Mouse (Mus musculus) stomach, embryonic 14.5 days (tissue): ENCODE data around the gene Olfr1508. TPM values are rescaled to one million over a fixed set of nuclear protein-coding genes. Genes with fewer than 3 reads are reported as not detected.
"Not testable (repeated sequence)": the region's sequence is repeated elsewhere in the genome, so short reads cannot be mapped to it uniquely, and the experiment has no call there.

Source experiments
- ATAC-seq: fragments of 200-750 bp; cut with Nextera tagmentation; 2 replicates; pipeline ENCODE4 v1.8.0; 2017; ENCODE audit warnings: low read depth, moderate TSS enrichment; ENCODE audit not compliant: insufficient number of reproducible peaks, insufficient read depth, low FRiP score
- H3K27ac ChIP-seq: fragments of 300-500 bp; sonication (generic); 2 replicates; pipeline ENCODE4 v1.5.1; 2014; ENCODE audit warnings: mild to moderate bottlenecking, low read length, moderate library complexity, mixed read lengths
- H3K27me3 ChIP-seq: fragments of 300-500 bp; sonication (generic); 2 replicates; pipeline ENCODE4 v1.6.1; 2014; ENCODE audit warnings: low read length, control low read depth, mixed read lengths; ENCODE audit not compliant: control insufficient read depth, insufficient read depth
- H3K36me3 ChIP-seq: fragments of 300-500 bp; sonication (generic); 2 replicates; pipeline ENCODE4 v1.6.1; 2014; ENCODE audit warnings: mild to moderate bottlenecking, control low read depth, low read length, moderate library complexity, mixed read lengths; ENCODE audit not compliant: control insufficient read depth, insufficient read depth
- H3K4me1 ChIP-seq: fragments of 300-500 bp; sonication (generic); 2 replicates; pipeline ENCODE4 v1.6.1; 2014; ENCODE audit warnings: low read length, control low read depth, mixed read lengths; ENCODE audit not compliant: control insufficient read depth, insufficient read depth
- H3K4me2 ChIP-seq: fragments of 300-500 bp; sonication (generic); replicated peaks from 2 replicates; pipeline ENCODE4 v1.6.1; 2014; ENCODE audit warnings: low read depth, low read length, control low read depth
- H3K4me3 ChIP-seq: fragments of 300-500 bp; sonication (generic); 2 replicates; pipeline ENCODE4 v1.5.1; 2014; ENCODE audit warnings: low read depth, low read length, control low read depth
- H3K9ac ChIP-seq: fragments of 300-500 bp; sonication (generic); replicated peaks from 2 replicates; pipeline ENCODE4 v1.6.1; 2014; ENCODE audit warnings: low read depth, mild to moderate bottlenecking, control low read depth, low read length, moderate library complexity, mixed read lengths
- H3K9me3 ChIP-seq: fragments of 300-500 bp; sonication (generic); 2 replicates; pipeline ENCODE4 v1.6.1; 2016; ENCODE audit warnings: low read depth, low read length, control low read depth; ENCODE audit not compliant: control insufficient read depth
- WGBS: fragments of 180-500 bp; shearing (Covaris S2); extraction: QIAGEN DNeasy Blood & Tissue Kit; methylation state at CpG from one replicate; pipeline ENCODE4 v1.1.7; 2014; 5-methylcytosine and 5-hydroxymethylcytosine counted together
- polyA plus RNA-seq: library from polyadenylated mRNA; unstranded; fragments of >200 nt; fragmentation: Nextera tagmentation; extraction: Ambion mirVana; gene quantifications from 2 replicates; pipeline ENCODE4 v1.2.1, GENCODE M21; 2014

Olfr1508 gene
- not detected in 2 replicates for polyA plus RNA-seq

- ATAC-seq = no peak
- Histone ChIP-seq H3K9me3 (no peaks in the 10 kb centered on the region), H3K4me1 (no peaks in the 10 kb centered on the region), H3K4me2 (no peak within 1 kb of the TSS), H3K27me3 (no peaks in the 10 kb centered on the region), H3K9ac (no peak within 1 kb of the TSS), H3K27ac (no peak within 1 kb of the TSS), H3K36me3 (no peaks in the 10 kb centered on the region), H3K4me3 (no peak within 1 kb of the TSS)
- WGBS = 58% methylated on average over 2 of the region's 2 CpGs
Measured at GRCm38 (mm10) chr14:52467395-52467794, at the start of gene Olfr1508. Gene Olfr1508 (minus strand): TSS chr14:52467495.

- no peak within 1 kb of the TSS for H3K4me2 ChIP-seq
- 77% methylated on average over 4 of the region's 4 CpGs for whole genome bisulfite sequencing
- H3K4me3 ChIP-seq = no peak within 1 kb of the TSS
- no peaks in the 10 kb centered on the region for H3K9me3 ChIP-seq
- no peak for ATAC-seq
- H3K4me1 ChIP-seq = no peaks in the 10 kb centered on the region
- H3K27ac ChIP-seq = no peak within 1 kb of the TSS
- H3K27me3 ChIP-seq = no peaks in the 10 kb centered on the region
- no peaks in the 10 kb centered on the region for H3K36me3 ChIP-seq
- H3K9ac ChIP-seq = no peak within 1 kb of the TSS
Measured at GRCm38 (mm10) chr14:52495516-52495915, 28.2 kb upstream of the Olfr1508 start, which contains the start of gene Olfr1507. Gene Olfr1507 (minus strand): TSS chr14:52495749.

DNA sequence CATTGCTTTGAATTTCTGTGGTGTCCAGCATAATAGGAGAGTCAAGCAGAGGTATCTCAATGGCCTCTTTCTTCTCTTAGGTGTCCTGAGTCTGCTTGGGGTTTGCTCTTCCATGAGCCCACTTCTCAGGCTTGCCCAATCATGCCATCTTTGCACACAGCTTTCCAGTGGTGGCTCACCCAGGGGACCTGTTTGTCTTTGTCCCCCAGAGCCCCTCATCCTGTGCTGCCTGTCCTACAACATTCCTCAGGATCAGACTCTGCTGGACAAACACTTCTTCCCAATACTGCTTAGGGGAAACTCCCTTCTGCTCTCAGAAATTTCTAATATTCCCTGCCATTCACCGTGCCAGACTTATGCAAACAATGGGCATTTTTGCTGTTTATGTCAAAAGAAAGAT lies 1.6 kb downstream of the Olfr1508 start:
- Histone ChIP-seq H3K4me2 (no peak overlapping the region), H3K4me1 (no peaks in the 10 kb centered on the region), H3K27me3 (no peaks in the 10 kb centered on the region), H3K9ac (no peak overlapping the region), H3K9me3 (no peaks in the 10 kb centered on the region), H3K4me3 (no peak overlapping the region), H3K36me3 (no peaks in the 10 kb centered on the region), H3K27ac (no peak overlapping the region)
- 44% methylated on average over 1 of the region's 1 CpGs for WGBS
- ATAC-seq = no peak

GRCm38 (mm10) chr14:52461928-52462327 lies 5.4 kb downstream of the Olfr1508 start:
- H3K4me2 ChIP-seq = no peak overlapping the region
- no peak overlapping the region for H3K4me3 ChIP-seq
- no peaks in the 10 kb centered on the region for H3K9me3 ChIP-seq
- H3K27me3 ChIP-seq = no peaks in the 10 kb centered on the region
- no peaks in the 10 kb centered on the region for H3K36me3 ChIP-seq
- ATAC-seq = no peak
- no peaks in the 10 kb centered on the region for H3K4me1 ChIP-seq
- no peak overlapping the region for H3K27ac ChIP-seq
- H3K9ac ChIP-seq = no peak overlapping the region

- ATAC-seq = no peak
- Histone ChIP-seq H3K27ac (no peak overlapping the region), H3K27me3 (no peaks in the 10 kb centered on the region), H3K9me3 (no peaks in the 10 kb centered on the region), H3K4me2 (no peak overlapping the region), H3K4me3 (no peak overlapping the region), H3K9ac (no peak overlapping the region), H3K4me1 (no peaks in the 10 kb centered on the region), H3K36me3 (no peaks in the 10 kb centered on the region)
- WGBS = 83% methylated on average over 8 of the region's 8 CpGs
Measured at GRCm38 (mm10) chr14:52451138-52451537, 16.2 kb downstream of the Olfr1508 start.

- H3K9ac ChIP-seq = no peak within 1 kb of the TSS
- no peaks in the 10 kb centered on the region for H3K27me3 ChIP-seq
- H3K36me3 ChIP-seq = no peaks in the 10 kb centered on the region
- H3K4me3 ChIP-seq = no peak within 1 kb of the TSS
- H3K9me3 ChIP-seq = no peaks in the 10 kb centered on the region
- H3K27ac ChIP-seq = no peak within 1 kb of the TSS
- no peak for ATAC-seq
- H3K4me1 ChIP-seq = no peaks in the 10 kb centered on the region
- no peak within 1 kb of the TSS for H3K4me2 ChIP-seq
Measured at GRCm38 (mm10) chr14:52442690-52443089, 24.6 kb downstream of the Olfr1508 start, which contains the start of gene Olfr1509. Gene Olfr1509 (plus strand): TSS chr14:52442990.

DNA sequence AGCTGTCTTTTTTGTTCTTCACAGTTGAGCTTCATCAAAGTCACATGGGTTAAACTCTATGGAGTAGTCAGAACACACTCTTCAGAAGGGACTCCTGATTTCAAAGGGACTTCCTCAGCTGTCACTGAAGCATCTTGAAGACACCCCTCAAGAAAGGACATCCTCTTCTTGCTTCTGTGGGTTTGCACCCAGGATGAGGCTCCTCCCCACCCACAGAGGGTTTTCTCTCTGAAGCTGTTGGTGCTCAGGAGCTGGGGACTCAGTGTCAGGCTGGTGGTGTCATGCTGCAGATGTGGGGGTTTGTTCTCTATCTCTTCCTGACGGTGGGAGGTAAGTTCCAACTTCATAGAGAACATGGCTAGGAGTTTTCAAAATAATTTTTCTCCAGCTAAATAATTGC lies 39.6 kb downstream of the Olfr1508 start:
- Histone ChIP-seq H3K4me3 (no peak overlapping the region), H3K27me3 (no peaks in the 10 kb centered on the region), H3K4me1 (no peaks in the 10 kb centered on the region), H3K9ac (no peak overlapping the region), H3K9me3 (no peaks in the 10 kb centered on the region), H3K27ac (no peak overlapping the region), H3K4me2 (no peak overlapping the region), H3K36me3 (no peaks in the 10 kb centered on the region)
- 84% methylated on average over 1 of the region's 1 CpGs for WGBS
- ATAC-seq = no peak

- Histone ChIP-seq H3K4me2 (no peak within 1 kb of the TSS), H3K9ac (no peak within 1 kb of the TSS), H3K27ac (no peak within 1 kb of the TSS), H3K4me1 (no peaks in the 10 kb centered on the region), H3K36me3 (no peaks in the 10 kb centered on the region), H3K4me3 (no peak within 1 kb of the TSS), H3K9me3 (no peaks in the 10 kb centered on the region), H3K27me3 (no peaks in the 10 kb centered on the region)
- WGBS = 89% methylated on average over 3 of the region's 3 CpGs
- ATAC-seq = no peak
Measured at GRCm38 (mm10) chr14:52414273-52414672, 53.0 kb downstream of the Olfr1508 start, which contains the start of gene Olfr1510. Gene Olfr1510 (minus strand): TSS chr14:52414373.

DNA sequence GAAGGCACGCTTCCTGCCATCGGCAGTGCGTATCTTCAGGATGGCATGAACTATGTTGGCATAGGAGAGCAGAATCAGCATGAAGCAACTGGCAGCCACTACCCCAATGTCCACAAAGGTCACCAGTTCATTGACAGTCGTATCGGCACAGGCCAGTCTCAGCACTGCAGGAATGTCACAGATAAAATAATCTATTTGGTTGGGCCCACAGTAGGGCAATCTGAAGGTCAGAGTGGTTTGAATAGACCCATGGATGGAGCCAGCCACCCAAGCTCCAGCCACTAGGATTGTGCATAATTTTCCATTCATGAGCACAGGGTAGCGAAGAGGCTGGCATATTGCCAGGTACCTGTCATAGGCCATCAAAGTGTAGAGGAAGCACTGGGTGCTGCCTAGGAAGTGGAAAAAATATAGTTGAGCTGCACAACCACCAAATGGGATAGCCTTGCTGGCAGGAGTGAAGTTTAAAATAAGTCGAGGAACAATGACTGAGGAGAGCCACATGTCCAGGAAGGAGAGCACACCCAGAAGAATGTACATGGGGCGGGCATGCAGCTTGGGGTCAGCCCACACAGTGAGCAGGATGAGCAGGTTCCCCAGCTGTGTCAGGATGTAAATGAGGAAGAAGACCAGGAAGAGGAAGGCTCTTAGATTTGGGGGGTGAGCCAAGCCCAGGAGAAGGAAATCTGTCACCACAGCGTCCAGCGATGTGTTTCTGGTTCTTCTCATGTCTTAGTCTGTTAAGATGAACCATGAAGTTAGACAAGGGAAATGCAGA lies 57.0 kb downstream of the Olfr1508 start:
- ATAC-seq = 0 out of 2 replicates have a peak, but pooled peaks have one; percentile 33
- H3K4me2 ChIP-seq, H3K9ac ChIP-seq, H3K4me3 ChIP-seq, H3K9me3 ChIP-seq, H3K27ac ChIP-seq, H3K4me1 ChIP-seq, H3K36me3 ChIP-seq, H3K27me3 ChIP-seq: not testable (repeated sequence)
- WGBS = 75% methylated on average over 7 of the region's 10 CpGs
